Mouse (Mus musculus) olfactory bulb, adult 2 months (tissue): ENCODE data around the gene Zfp444.

Experiments used
- CTCF ChIP-seq: fragments of 200-500 bp; IDR thresholded peaks from 2 replicates; pipeline ENCODE4 v1.5.1; 2012; ENCODE audit warnings: low read depth, mild to moderate bottlenecking, low read length, moderate library complexity; ENCODE audit not compliant: insufficient read depth
- POLR2A ChIP-seq: fragments of 200-500 bp; IDR thresholded peaks from 2 replicates; pipeline ENCODE4 v1.6.1; 2012; ENCODE audit warnings: mild to moderate bottlenecking, low read depth, low read length, moderate library complexity; ENCODE audit not compliant: insufficient read depth

GRCm38 (mm10) chr7:6164671-6165070 is 7.4 kb upstream of the Zfp444 start:
- no peak for TF ChIP-seq CTCF
- no peak for TF ChIP-seq POLR2A
